Mouse (Mus musculus): ENCODE results near the gene Rab23.

DNA sequence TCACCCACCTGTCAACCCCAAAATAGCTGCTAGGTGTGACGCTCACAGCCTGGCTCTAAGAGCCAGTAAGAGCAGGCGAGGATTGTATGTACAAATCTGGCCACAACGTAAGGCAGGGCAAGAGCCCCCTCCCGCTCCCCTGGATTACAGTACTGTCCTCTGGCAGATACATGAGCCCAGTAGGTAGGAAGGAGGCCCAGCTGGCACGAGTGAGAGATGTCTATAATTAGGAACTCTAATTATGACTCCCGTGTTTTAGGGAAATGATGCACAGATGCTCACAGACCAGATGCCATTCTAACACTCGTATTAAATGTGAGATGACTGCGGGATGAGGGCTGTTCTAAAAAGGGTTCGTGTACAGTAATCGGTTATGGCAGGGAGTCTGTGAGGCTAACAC lies 31.6 kb downstream of the Rab23 start:
- TF ChIP-seq CTCF (IDR thresholded peaks at IDR 0.05; ENCODE audit: low read depth, low read length): no peak
- TF ChIP-seq POLR2A (IDR thresholded peaks at IDR 0.05; ENCODE audit: extremely low read depth, insufficient read depth, low read length): no peak
